Mouse (Mus musculus) kidney, adult 2 months (tissue): Measurements from ENCODE around the gene Wwc2. TPM values are rescaled to one million over a fixed set of nuclear protein-coding genes. Genes with fewer than 3 reads are reported as not detected.
A peak's percentile ranks its signal among the peaks of the same experiment; 100 is the strongest.

ENCODE experiments used
- DNase-seq: peaks from one replicate; pipeline ENCODE4 v3.0.0; 2021
- H3K27ac ChIP-seq: fragments of 200-500 bp; 2 replicates; pipeline ENCODE4 v1.5.1; 2012; ENCODE audit warnings: low read depth, low read length, control low read depth, inconsistent platforms; ENCODE audit not compliant: insufficient read depth
- H3K27me3 ChIP-seq: fragments of 200-500 bp; replicated peaks from 2 replicates; pipeline ENCODE4 v1.6.1; 2012; ENCODE audit warnings: mild to moderate bottlenecking, moderate library complexity, low read length, inconsistent platforms; ENCODE audit not compliant: control insufficient read depth, insufficient read depth
- H3K36me3 ChIP-seq: fragments of 200-500 bp; 2 replicates; pipeline ENCODE4 v1.6.1; 2012; ENCODE audit warnings: mild to moderate bottlenecking, moderate library complexity, low read length, inconsistent platforms; ENCODE audit not compliant: control insufficient read depth, insufficient read depth
- H3K4me1 ChIP-seq: fragments of 200-500 bp; 2 replicates; pipeline ENCODE4 v1.6.1; 2011; ENCODE audit warnings: low read length; ENCODE audit not compliant: control insufficient read depth, insufficient read depth
- H3K4me3 ChIP-seq: fragments of 200-500 bp; 2 replicates; pipeline ENCODE4 v1.5.1; 2011; ENCODE audit warnings: mild to moderate bottlenecking, low read depth, low read length, control low read depth; ENCODE audit not compliant: insufficient read depth
- CTCF ChIP-seq: fragments of 200-500 bp; conservative IDR thresholded peaks from 2 replicates; pipeline ENCODE4 v1.5.1; 2011; ENCODE audit warnings: low read depth, mild to moderate bottlenecking, control low read depth, low read length, moderate library complexity, mixed read lengths; ENCODE audit not compliant: insufficient read depth, insufficient read length
- POLR2A ChIP-seq: fragments of 200-500 bp; IDR thresholded peaks from one replicate; pipeline ENCODE4 v1.6.1; 2011; ENCODE audit warnings: low read depth, low read length, control low read depth
- WGBS: fragments of 180-500 bp; shearing (Covaris S2); methylation state at CpG from one replicate; pipeline ENCODE4 v1.1.7; 2018; 5-methylcytosine and 5-hydroxymethylcytosine counted together
- polyA plus RNA-seq: library from polyadenylated mRNA; depleted of rRNA; stranded (reverse); fragments of >200 nt; gene quantifications from 2 replicates; pipeline ENCODE4 v1.2.3, GENCODE M21; 2012

Gene Wwc2
- polyA plus RNA-seq, 1 experiment: 20.4 TPM

GRCm38 (mm10) chr8:47929615-47930014, 61.1 kb downstream of the Wwc2 start:
- no peak overlapping the region for H3K27ac ChIP-seq
- H3K36me3 ChIP-seq: no peaks in the 10 kb centered on the region
- 87% methylated on average over 12 of the region's 12 CpGs for WGBS
- no peak for TF ChIP-seq CTCF
- H3K27me3 ChIP-seq: no peaks in the 10 kb centered on the region
- peaks cover 26% of the 10 kb centered on the region for H3K4me1 ChIP-seq
- H3K4me3 ChIP-seq: no peak overlapping the region
- DNase-seq: no peak

GRCm38 (mm10) chr8:47928604-47929185, 62.0 kb downstream of the Wwc2 start:
- Histone ChIP-seq H3K27me3 (no peaks in the 10 kb centered on the region), H3K4me1 (peaks cover 23% of the 10 kb centered on the region), H3K36me3 (no peaks in the 10 kb centered on the region), H3K4me3 (no peak overlapping the region), H3K27ac (no peak overlapping the region)
- TF ChIP-seq POLR2A (no peak), CTCF (no peak; the same call in 1 of the 2 replicates)
- no peak for DNase-seq
- 74% methylated on average over 12 of the region's 12 CpGs for WGBS

DNA sequence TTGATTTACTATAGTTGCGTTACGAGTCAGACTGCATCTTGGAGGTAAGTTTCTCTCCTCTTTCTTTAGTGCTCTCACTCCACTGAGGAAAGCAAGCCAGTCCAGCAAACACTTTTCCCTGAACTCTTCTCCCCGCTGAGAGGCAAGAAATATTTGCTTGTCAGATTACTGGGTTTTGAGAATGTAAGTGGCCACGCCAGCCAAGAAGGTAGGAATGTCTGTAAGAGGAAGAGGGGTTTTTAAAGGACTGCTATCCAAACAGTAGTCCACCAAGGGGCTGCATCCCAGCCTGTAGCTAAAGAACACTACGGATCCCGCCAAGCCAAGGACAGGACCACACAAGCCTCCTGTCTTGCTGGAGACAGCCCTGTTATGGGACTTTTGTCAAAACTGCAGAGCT, 65.8 kb downstream of the Wwc2 start:
- H3K36me3 ChIP-seq: no peaks in the 10 kb centered on the region
- no peak overlapping the region for H3K27ac ChIP-seq

DNA sequence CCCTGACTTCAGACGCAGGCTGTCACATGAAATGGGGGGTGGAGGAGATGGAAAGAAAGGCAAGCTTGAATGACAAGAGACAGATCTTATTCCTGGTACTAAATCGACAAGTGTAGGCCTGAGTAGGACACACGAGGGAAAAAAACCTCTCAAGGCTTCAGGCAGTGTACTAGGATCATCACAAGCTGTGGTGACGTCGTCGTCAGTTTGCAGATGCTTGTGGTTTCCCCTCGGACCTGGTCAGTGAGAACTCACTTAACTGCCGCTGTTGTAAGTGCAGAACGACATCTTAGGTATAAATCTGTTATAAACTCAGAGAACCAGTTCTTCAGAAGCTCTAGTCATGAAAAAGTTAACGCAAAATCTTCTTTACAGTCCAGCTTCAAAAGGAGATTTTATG, 67.9 kb downstream of the Wwc2 start:
- TF ChIP-seq POLR2A: no peak
- no peak for TF ChIP-seq CTCF
- no peaks in the 10 kb centered on the region for H3K36me3 ChIP-seq
- H3K27ac ChIP-seq: no peak overlapping the region
- peaks cover 12% of the 10 kb centered on the region for H3K4me1 ChIP-seq
- 47% methylated on average over 10 of the region's 10 CpGs for WGBS
- H3K27me3 ChIP-seq: no peaks in the 10 kb centered on the region
- DNase-seq: no peak
- no peak overlapping the region for H3K4me3 ChIP-seq

More for the DNA sequence above, 65.8 kb downstream of the Wwc2 start:
- DNase-seq: no peak
- WGBS: 72% methylated on average over 6 of the region's 6 CpGs
- Histone ChIP-seq H3K4me1 (peaks cover 12% of the 10 kb centered on the region), H3K4me3 (no peak overlapping the region), H3K27me3 (no peaks in the 10 kb centered on the region)
- no peak for TF ChIP-seq POLR2A
- TF ChIP-seq CTCF: no peak

DNA sequence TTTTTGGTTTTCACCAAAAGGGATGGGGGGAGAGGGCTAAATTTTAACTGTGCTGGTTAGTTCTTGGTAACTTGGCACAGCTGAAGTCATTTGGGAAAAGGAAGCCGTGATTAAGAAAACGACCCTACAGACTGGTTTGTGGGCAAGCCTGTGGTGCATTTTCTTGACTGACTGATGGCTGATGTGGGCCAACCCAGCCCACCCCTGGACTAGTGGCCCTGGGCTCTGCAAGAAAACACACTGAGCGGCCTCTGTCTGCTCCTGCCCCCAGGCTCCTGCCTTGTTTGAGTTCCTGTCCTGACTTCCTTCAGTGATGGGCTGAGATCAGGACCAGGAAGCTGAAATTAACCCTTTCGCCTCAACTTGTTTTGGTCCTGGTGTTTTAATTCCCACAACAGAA, 68.7 kb downstream of the Wwc2 start:
- no peaks in the 10 kb centered on the region for H3K36me3 ChIP-seq
- TF ChIP-seq CTCF: no peak
- no peak for TF ChIP-seq POLR2A
- no peak overlapping the region for H3K27ac ChIP-seq
- DNase-seq: no peak
- H3K4me3 ChIP-seq: no peak overlapping the region
- H3K4me1 ChIP-seq: peaks cover 20% of the 10 kb centered on the region
- WGBS: 49% methylated on average over 4 of the region's 4 CpGs
- H3K27me3 ChIP-seq: no peaks in the 10 kb centered on the region

DNA sequence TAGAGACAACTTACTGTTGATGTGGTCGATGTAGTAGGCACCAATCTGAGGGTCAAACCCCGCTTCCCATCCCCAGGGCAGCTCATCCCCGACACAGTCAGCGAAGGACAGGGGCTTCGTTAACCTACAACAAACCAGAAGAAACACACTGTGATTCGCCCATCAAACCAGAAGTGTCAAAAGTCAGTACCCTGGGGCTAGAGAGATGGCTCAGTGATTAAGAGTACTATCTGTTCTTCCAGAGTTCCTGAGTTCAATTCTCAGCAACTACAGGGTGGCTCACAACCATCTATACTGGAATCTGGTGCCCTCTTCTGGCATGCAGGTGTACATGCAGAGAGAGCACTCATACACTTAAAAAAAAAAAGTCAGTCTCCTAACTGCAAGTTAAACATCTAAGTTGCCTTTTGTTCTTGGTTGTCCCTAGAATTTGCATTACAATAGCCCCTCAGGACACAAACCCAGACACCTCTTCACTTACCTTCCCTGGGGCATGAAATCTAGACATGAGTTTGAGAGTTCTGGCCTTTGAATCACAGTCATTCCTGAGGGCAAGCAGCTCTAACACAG, 70.1 kb downstream of the Wwc2 start:
- 98% methylated on average over 6 of the region's 6 CpGs for WGBS
- H3K27me3 ChIP-seq: no peaks in the 10 kb centered on the region

GRCm38 (mm10) chr8:47917060-47918035, 73.4 kb downstream of the Wwc2 start:
- 57% methylated on average over 19 of the region's 19 CpGs for WGBS
- Histone ChIP-seq H3K36me3 (no peaks in the 10 kb centered on the region), H3K27me3 (no peaks in the 10 kb centered on the region), H3K4me1 (peaks cover 37% of the 10 kb centered on the region), H3K27ac (no peak overlapping the region), H3K4me3 (no peak overlapping the region)
- TF ChIP-seq POLR2A: no peak
- TF ChIP-seq CTCF: no peak
- DNase-seq: no peak

More for the DNA sequence above, 70.1 kb downstream of the Wwc2 start:
- Histone ChIP-seq H3K27ac (no peak overlapping the region), H3K4me3 (no peak overlapping the region), H3K36me3 (no peaks in the 10 kb centered on the region), H3K4me1 (peaks cover 30% of the 10 kb centered on the region)
- no peak for DNase-seq
- TF ChIP-seq POLR2A: no peak
- TF ChIP-seq CTCF: 0 out of 2 replicates have a peak, but pooled peaks have one; percentile 13
